Mouse (Mus musculus) olfactory bulb, adult 2 months (tissue): ENCODE results near the gene Unc5c.

Experiments used
- CTCF ChIP-seq: fragments of 200-500 bp; IDR thresholded peaks from 2 replicates; pipeline ENCODE4 v1.5.1; 2012; ENCODE audit warnings: low read depth, mild to moderate bottlenecking, low read length, moderate library complexity; ENCODE audit not compliant: insufficient read depth
- POLR2A ChIP-seq: fragments of 200-500 bp; IDR thresholded peaks from 2 replicates; pipeline ENCODE4 v1.6.1; 2012; ENCODE audit warnings: mild to moderate bottlenecking, low read depth, low read length, moderate library complexity; ENCODE audit not compliant: insufficient read depth

DNA sequence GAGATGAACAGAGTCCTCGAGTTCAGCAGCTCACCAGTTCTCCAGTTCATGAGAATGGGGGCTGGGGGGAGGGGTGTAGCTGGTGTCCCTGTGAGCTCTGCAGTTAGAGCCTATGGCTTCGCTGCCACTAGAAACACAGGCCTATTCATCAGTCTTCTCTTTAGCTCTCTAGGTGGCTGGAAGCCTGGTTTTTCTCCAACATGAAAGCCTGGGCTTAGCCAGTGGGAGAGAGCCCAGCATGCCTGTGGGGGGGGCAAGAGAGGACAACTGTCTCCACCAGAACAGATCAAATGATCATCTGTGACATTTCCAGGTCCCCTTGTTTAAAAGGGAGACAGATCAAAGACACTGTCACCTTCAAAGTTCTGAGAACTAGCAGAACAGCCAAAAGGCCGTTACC, 84.6 kb downstream of the Unc5c start:
- TF ChIP-seq POLR2A: no peak
- no peak for TF ChIP-seq CTCF
